In genomic region chr6:135076202-135076601, GRCm38 (mm10) we compare ENCODE assay signal across 28 mouse cellular contexts. TPM values are rescaled to one million over a fixed set of nuclear protein-coding genes. Genes with fewer than 3 reads are reported as not detected.
"Had no signal": no experiment of that assay in that cellular context is flagged by ENCODE, and none has a peak within 500 bp of the region (broad histone marks: within the 10 kb centered on the region; RNA-seq: fewer than 3 reads in every experiment).

No protein-coding gene starts in this region.

- DNase-seq: kidney, adult 2 months; kidney, postnatal 25 days; layer of hippocampus, adult 9-11 months; layer of hippocampus, postnatal 36 days; left cerebral cortex, postnatal 4 days; liver, postnatal 0 days; lung, embryonic 14.5 days; lung, postnatal 10 days; lung, postnatal 4 days; thymus, adult 18-20 months; thymus, postnatal 36 days had no signal

- H3K27ac ChIP-seq: kidney, postnatal 0 days; layer of hippocampus, adult 2 months; left cerebral cortex, adult 2 months; limb, embryonic 12.5 days; limb, embryonic 15.5 days; liver, embryonic 14.5 days; midbrain, embryonic 12.5 days; midbrain, embryonic 15.5 days; neural tube, embryonic 13.5 days had no signal

- H3K4me2 ChIP-seq: limb, embryonic 12.5 days; limb, embryonic 15.5 days; liver, embryonic 11.5 days; lung, embryonic 14.5 days; midbrain, embryonic 12.5 days; midbrain, embryonic 15.5 days; neural tube, embryonic 13.5 days had no signal

- H3K4me3 ChIP-seq: layer of hippocampus, adult 2 months; left cerebral cortex, adult 2 months; limb, embryonic 12.5 days; limb, embryonic 15.5 days; midbrain, embryonic 12.5 days; midbrain, embryonic 15.5 days; myocyte; neural tube, embryonic 13.5 days had no signal

- ATAC-seq: liver, postnatal 0 days; midbrain, embryonic 15.5 days had no signal

- H3K27me3 ChIP-seq: limb, embryonic 12.5 days; limb, embryonic 15.5 days; midbrain, embryonic 12.5 days; midbrain, embryonic 15.5 days; neural tube, embryonic 13.5 days had no signal

- H3K9ac ChIP-seq: limb, embryonic 12.5 days; limb, embryonic 15.5 days; liver, embryonic 14.5 days; liver, postnatal 0 days; lung, embryonic 14.5 days; midbrain, embryonic 12.5 days; midbrain, embryonic 15.5 days; neural tube, embryonic 13.5 days had no signal

- H3K9me3 ChIP-seq: limb, embryonic 12.5 days; limb, embryonic 15.5 days; midbrain, embryonic 12.5 days; midbrain, embryonic 15.5 days; neural tube, embryonic 13.5 days had no signal

- H3K4me1 ChIP-seq: limb, embryonic 12.5 days; limb, embryonic 15.5 days; midbrain, embryonic 12.5 days; midbrain, embryonic 15.5 days; neural tube, embryonic 13.5 days had no signal

- H3K36me3 ChIP-seq: limb, embryonic 12.5 days; limb, embryonic 15.5 days; midbrain, embryonic 12.5 days; midbrain, embryonic 15.5 days; neural tube, embryonic 13.5 days had no signal

RNA-seq across cellular contexts. Expression of gene Gprc5a, which starts 10.8 kb away (rescaled TPM):
- total RNA-seq: megakaryocyte progenitor cell, adult 5-6 weeks had no signal

RNA-seq across cellular contexts. Expression of gene Gprc5d, which starts 41.9 kb away (rescaled TPM):
- total RNA-seq: layer of hippocampus, adult 2 months; layer of hippocampus, postnatal 36 days; left cerebral cortex, postnatal 14 days; left cerebral cortex, postnatal 4 days; megakaryocyte progenitor cell, adult 5-6 weeks; megakaryocyte-erythroid progenitor cell, adult 5-6 weeks; monocyte, adult 5-6 weeks had no signal
- polyA plus RNA-seq: kidney, embryonic 14.5 days; limb, embryonic 12.5 days; limb, embryonic 15.5 days; lung, embryonic 14.5 days; midbrain, embryonic 15.5 days; neural tube, embryonic 13.5 days; small intestine, adult 2 months had no signal
